Comparison of ENCODE assay signal across 26 mouse cellular contexts in genomic region chr6:71254456-71254855, GRCm38 (mm10). TPM values are rescaled to one million over a fixed set of nuclear protein-coding genes. Genes with fewer than 3 reads are reported as not detected.
DNase-seq lines count a peak whose midpoint lies in the region; ATAC-seq and TF ChIP-seq lines count a peak whose summit lies in the region.
"Had no signal": no experiment of that assay in that cellular context is flagged by ENCODE, and none has a peak within 500 bp of the region (broad histone marks: within the 10 kb centered on the region; RNA-seq: fewer than 3 reads in every experiment).

No protein-coding gene starts in this region.

- no peak for ATAC-seq in heart, embryonic 14.5 days (ENCODE audit: insufficient number of reproducible peaks, insufficient read depth, low FRiP score, low read depth)
- ATAC-seq in heart, postnatal 0 days (ENCODE audit: insufficient read depth, low read depth) = no peak
- ATAC-seq: CD4-positive, CD25-positive, alpha-beta regulatory T cell, adult 4 months; forebrain, embryonic 13.5 days; forebrain, embryonic 16.5 days; intestine, postnatal 0 days had no signal

- H3K9ac ChIP-seq in heart, embryonic 14.5 days (ENCODE audit: low read length) = peak overlapping the region; percentile 52; the same call in 1 of the 2 replicates
- H3K9ac ChIP-seq in heart, postnatal 0 days (replicated peaks; ENCODE audit: low read depth, low read length) = 0 out of 2 replicates have a peak overlapping the region, but pooled peaks have one; percentile 20
- H3K9ac ChIP-seq: forebrain, embryonic 13.5 days; hindbrain, embryonic 12.5 days; hindbrain, embryonic 15.5 days had no signal

- H3K9me3 ChIP-seq in heart, embryonic 10.5 days = no peaks in the 10 kb centered on the region
- H3K9me3 ChIP-seq in heart, embryonic 14.5 days (ENCODE audit: control insufficient read depth, low read length) = no peaks in the 10 kb centered on the region
- no peaks in the 10 kb centered on the region for H3K9me3 ChIP-seq in heart, postnatal 0 days (replicated peaks; ENCODE audit: control insufficient read depth, low read length)
- H3K9me3 ChIP-seq: forebrain, embryonic 10.5 days; forebrain, embryonic 13.5 days; hindbrain, embryonic 12.5 days; hindbrain, embryonic 15.5 days had no signal

- peak; percentile 54 for DNase-seq in heart, embryonic 10.5 days (ENCODE audit: low spot score)
- no peak for DNase-seq in heart, postnatal 36 days
- no peak for DNase-seq in heart, postnatal 25 days (ENCODE audit: low spot score)
- DNase-seq in heart, postnatal 0 days (ENCODE audit: low spot score) = no peak
- no peak for DNase-seq in heart, adult 9 months (ENCODE audit: low spot score in 2 of 2)
- DNase-seq: adrenal gland, adult 8-10 months; adrenal gland, postnatal 25 days; cerebellum, adult 18-20 months; cerebellum, adult 9-10 months; cerebellum, postnatal 14 days; gastrocnemius, postnatal 10 days; gastrocnemius, postnatal 36 days; kidney, adult 2 months had no signal

- H3K4me2 ChIP-seq in heart, embryonic 14.5 days (ENCODE audit: low read length) = peak overlapping the region; percentile 27; the same call in 1 of the 2 replicates
- peak overlapping the region; percentile 5; the same call in 1 of the 2 replicates for H3K4me2 ChIP-seq in heart, postnatal 0 days (ENCODE audit: low read depth, low read length)
- H3K4me2 ChIP-seq: forebrain, embryonic 13.5 days; hindbrain, embryonic 12.5 days; hindbrain, embryonic 15.5 days had no signal

- no peak for TF ChIP-seq EP300 in heart, postnatal 0 days (IDR thresholded peaks at IDR 0.05; ENCODE audit: low read depth)

- no peak overlapping the region for H3K27ac ChIP-seq in heart, embryonic 10.5 days
- H3K27ac ChIP-seq in heart, embryonic 14.5 days (replicated peaks in 1 of 2; ENCODE audit: control insufficient read depth in 1 of 2, insufficient read depth in 1 of 2, low read depth in 2 of 2, low read length in 2 of 2) = peak overlapping the region; percentile 57 to 64
- peak overlapping the region; percentile 51 for H3K27ac ChIP-seq in heart, postnatal 0 days (ENCODE audit: low read depth)
- H3K27ac ChIP-seq: forebrain, embryonic 10.5 days; forebrain, embryonic 13.5 days; hindbrain, embryonic 12.5 days; hindbrain, embryonic 15.5 days had no signal

- H3K27me3 ChIP-seq in heart, embryonic 10.5 days (ENCODE audit: insufficient read depth, poor library complexity, severe bottlenecking) = no peaks in the 10 kb centered on the region
- H3K27me3 ChIP-seq in heart, embryonic 14.5 days (ENCODE audit: control insufficient read depth, insufficient read depth, low read length) = no peaks in the 10 kb centered on the region
- no peaks in the 10 kb centered on the region for H3K27me3 ChIP-seq in heart, postnatal 0 days (ENCODE audit: control insufficient read depth, insufficient read depth, low read length)
- H3K27me3 ChIP-seq: forebrain, embryonic 13.5 days; hindbrain, embryonic 12.5 days; hindbrain, embryonic 15.5 days had no signal

- no peak for TF ChIP-seq CTCF in heart, postnatal 0 days (IDR thresholded peaks at IDR 0.05; ENCODE audit: low read depth)

- intact Hi-C loops in heart, postnatal 36 days (cut with DNase I) = no loop called here
- intact Hi-C loops in heart, postnatal 25 days (cut with DNase I) = no loop called here

- 80% methylated on average over 6 of the region's 6 CpGs for WGBS in heart, embryonic 10.5 days
- WGBS in heart, embryonic 14.5 days = 48% methylated on average over 6 of the region's 6 CpGs
- 40% methylated on average over 6 of the region's 6 CpGs for WGBS in heart, postnatal 0 days

- H3K36me3 ChIP-seq in heart, embryonic 10.5 days = peaks cover 32% of the 10 kb centered on the region
- H3K36me3 ChIP-seq in heart, embryonic 14.5 days (ENCODE audit: control insufficient read depth, insufficient read depth, low read length) = peaks cover 50% of the 10 kb centered on the region
- peaks cover 6% of the 10 kb centered on the region for H3K36me3 ChIP-seq in heart, postnatal 0 days (replicated peaks; ENCODE audit: control insufficient read depth, insufficient read depth, low read length)
- H3K36me3 ChIP-seq: forebrain, embryonic 10.5 days; hindbrain, embryonic 12.5 days; hindbrain, embryonic 15.5 days had no signal

- H3K4me3 ChIP-seq in heart, embryonic 10.5 days = no peak overlapping the region
- H3K4me3 ChIP-seq in heart, embryonic 14.5 days (ENCODE audit: control insufficient read depth in 1 of 2, insufficient read depth in 1 of 2, low read depth in 1 of 2, low read length in 2 of 2) = no peak overlapping the region
- no peak overlapping the region for H3K4me3 ChIP-seq in heart, postnatal 0 days (ENCODE audit: low read depth, low read length)
- H3K4me3 ChIP-seq: forebrain, embryonic 10.5 days; forebrain, embryonic 13.5 days; hindbrain, embryonic 12.5 days; hindbrain, embryonic 15.5 days had no signal

- peaks cover 28% of the 10 kb centered on the region for H3K4me1 ChIP-seq in heart, embryonic 10.5 days
- H3K4me1 ChIP-seq in heart, embryonic 14.5 days (ENCODE audit: control insufficient read depth in 2 of 2, insufficient read depth in 2 of 2, low read length in 2 of 2) = peaks cover 10 to 22% of the 10 kb centered on the region in 2 experiments
- peaks cover 20% of the 10 kb centered on the region for H3K4me1 ChIP-seq in heart, postnatal 0 days (ENCODE audit: control insufficient read depth, insufficient read depth)
- H3K4me1 ChIP-seq: forebrain, embryonic 10.5 days; forebrain, embryonic 13.5 days; hindbrain, embryonic 12.5 days; hindbrain, embryonic 15.5 days had no signal

RNA-seq across cellular contexts. Expression of gene Krcc1, which starts 17.0 kb away (rescaled TPM):
- 53.5 and 55.5 TPM in 2 replicates for polyA plus RNA-seq in heart, embryonic 10.5 days (2016; fragmentation: Nextera tagmentation; extraction: Ambion mirVana)
- 10 to 100 TPM; 51.9 to 56.0 TPM for total RNA-seq in heart, postnatal 36 days (2021)
- 65.1 and 69.2 TPM in 2 replicates for polyA plus RNA-seq in heart, embryonic 14.5 days (2014; fragmentation: Nextera tagmentation; extraction: Ambion mirVana)
- 10 to 100 TPM; 54.6 to 54.9 TPM for total RNA-seq in heart, postnatal 25 days (2021)
- 47.8 and 51.7 TPM in 2 replicates for total RNA-seq in heart, postnatal 0 days (2014; rRNA removed; ENCODE audit: low replicate concordance)
- 82.5 and 83.7 TPM in 2 replicates for polyA plus RNA-seq in heart, postnatal 0 days (2015; fragmentation: Nextera tagmentation; extraction: Ambion mirVana)

RNA-seq across cellular contexts. Expression of gene Fabp1, which starts 54.8 kb away (rescaled TPM):
- 1.9 TPM in 1 of 2 replicates, not detected in the other for polyA plus RNA-seq in heart, embryonic 10.5 days (2016; fragmentation: Nextera tagmentation; extraction: Ambion mirVana)
- not detected for total RNA-seq in heart, postnatal 36 days (2021)
- not detected in 2 replicates for polyA plus RNA-seq in heart, embryonic 14.5 days (2014; fragmentation: Nextera tagmentation; extraction: Ambion mirVana)
- not detected for total RNA-seq in heart, postnatal 25 days (2021)
- not detected in 2 replicates for total RNA-seq in heart, postnatal 0 days (2014; rRNA removed; ENCODE audit: low replicate concordance)
- polyA plus RNA-seq in heart, postnatal 0 days (2015; fragmentation: Nextera tagmentation; extraction: Ambion mirVana) = 0.23 and 0.83 TPM in 2 replicates
- total RNA-seq: adrenal gland, postnatal 25 days; gastrocnemius, postnatal 36 days; hematopoietic stem cell, adult 5-6 weeks; MEL had no signal
- polyA plus RNA-seq: C2C12; CD4-positive, CD25-positive, alpha-beta regulatory T cell, adult 4 months; embryonic facial prominence, embryonic 11.5 days; embryonic facial prominence, embryonic 14.5 days; forebrain, embryonic 10.5 days; forebrain, embryonic 13.5 days; forebrain, embryonic 16.5 days; hindbrain, embryonic 12.5 days had no signal
